9 mouse cellular contexts compared by ENCODE assay signal in the genomic region with DNA sequence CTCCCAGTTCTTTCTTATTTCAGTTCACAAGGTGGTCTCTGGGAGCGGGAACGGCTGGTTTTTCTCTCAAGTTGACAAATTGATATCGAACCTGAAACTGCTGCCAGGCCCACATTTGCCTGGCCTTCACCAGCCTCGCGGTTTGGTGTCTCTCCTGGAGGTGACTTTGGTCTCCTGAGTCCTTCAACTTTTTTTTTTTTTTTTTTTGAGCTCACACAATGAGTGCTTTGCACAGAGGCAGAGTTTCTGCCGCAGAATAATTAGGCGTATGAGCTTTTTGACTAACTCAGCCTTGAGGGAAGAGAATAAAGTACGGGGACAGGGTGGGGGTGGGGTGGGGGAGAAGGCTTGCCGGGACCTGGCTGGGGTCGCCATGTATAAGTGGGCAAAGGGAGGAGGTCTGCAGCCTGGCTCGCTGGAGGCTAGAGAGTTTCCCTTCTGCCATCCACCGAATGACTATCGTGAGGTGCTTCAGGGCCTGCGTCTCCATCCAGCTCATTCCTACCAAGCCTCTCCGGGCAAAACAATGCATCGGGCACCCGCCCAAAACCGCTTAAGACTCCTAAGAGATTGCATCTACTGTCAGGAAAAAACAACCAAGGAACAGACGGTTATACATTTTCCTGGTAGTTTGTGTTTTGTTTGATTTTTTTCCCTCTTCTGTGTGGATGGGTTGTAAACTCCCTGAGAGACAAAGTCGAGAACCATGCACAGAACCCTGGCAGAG.
DNase-seq lines count a peak whose midpoint lies in the region; ATAC-seq and TF ChIP-seq lines count a peak whose summit lies in the region.
"Had no signal": no experiment of that assay in that cellular context is flagged by ENCODE, and none has a peak within 500 bp of the region (broad histone marks: within the 10 kb centered on the region; RNA-seq: fewer than 3 reads in every experiment).

No protein-coding gene starts in this region.

- H3K9ac ChIP-seq in stomach, embryonic 14.5 days (replicated peaks; ENCODE audit: low read depth, low read length): no peak overlapping the region
- H3K9ac ChIP-seq in stomach, postnatal 0 days (ENCODE audit: low read length): no peak overlapping the region
- H3K9ac ChIP-seq: liver, embryonic 14.5 days had no signal

- TF ChIP-seq EP300 in stomach, postnatal 0 days (optimal IDR thresholded peaks at IDR 0.05): no peak

- H3K36me3 ChIP-seq in stomach, embryonic 14.5 days (ENCODE audit: control insufficient read depth, insufficient read depth, low read length): no peaks in the 10 kb centered on the region
- no peaks in the 10 kb centered on the region for H3K36me3 ChIP-seq in stomach, postnatal 0 days (ENCODE audit: control insufficient read depth, insufficient read depth, low read length)

- no peak for ATAC-seq in stomach, embryonic 14.5 days (ENCODE audit: insufficient number of reproducible peaks, insufficient read depth, low FRiP score, low read depth)
- no peak for ATAC-seq in stomach, postnatal 0 days (ENCODE audit: low FRiP score, low TSS enrichment)

- no peaks in the 10 kb centered on the region for H3K4me1 ChIP-seq in stomach, embryonic 14.5 days (ENCODE audit: control insufficient read depth, insufficient read depth, low read length)
- H3K4me1 ChIP-seq in stomach, postnatal 0 days (replicated peaks; ENCODE audit: control insufficient read depth, insufficient read depth): no peaks in the 10 kb centered on the region

- DNase-seq in gastrocnemius, adult 2 months: peak; percentile 68
- DNase-seq in gastrocnemius, adult 18-20 months (ENCODE audit: low spot score): no peak
- no peak for DNase-seq in stomach, postnatal 0 days (ENCODE audit: low spot score)
- DNase-seq in heart, postnatal 25 days (ENCODE audit: low spot score): peak; percentile 30
- peak; percentile 71 for DNase-seq in testis, postnatal 10 days (ENCODE audit: low spot score)
- no peak for DNase-seq in left cerebral cortex, adult 18-20 months (ENCODE audit: low spot score in 2 of 2)
- DNase-seq in urinary bladder, adult 2 months (ENCODE audit: low spot score): no peak

- no peak overlapping the region for H3K4me3 ChIP-seq in gastrocnemius, adult 2 months
- H3K4me3 ChIP-seq in stomach, embryonic 14.5 days (ENCODE audit: low read depth, low read length): no peak overlapping the region
- no peak overlapping the region for H3K4me3 ChIP-seq in stomach, postnatal 0 days (ENCODE audit: low read depth, low read length)

- H3K9me3 ChIP-seq in stomach, embryonic 14.5 days (ENCODE audit: control insufficient read depth, low read depth, low read length): no peaks in the 10 kb centered on the region; the same call in 1 of the 2 replicates
- no peaks in the 10 kb centered on the region for H3K9me3 ChIP-seq in stomach, postnatal 0 days (ENCODE audit: control insufficient read depth, low read length)

- intact Hi-C loops in gastrocnemius, adult 2 months (cut with DNase I): no loop called here
- intact Hi-C loops in heart, postnatal 25 days (cut with DNase I): no loop called here

- WGBS in stomach, embryonic 14.5 days: 63% methylated on average over 20 of the region's 20 CpGs
- 56% methylated on average over 20 of the region's 20 CpGs for WGBS in stomach, postnatal 0 days

- H3K4me2 ChIP-seq in stomach, embryonic 14.5 days (replicated peaks; ENCODE audit: low read depth, low read length): no peak overlapping the region
- H3K4me2 ChIP-seq in stomach, postnatal 0 days (replicated peaks; ENCODE audit: low read depth): no peak overlapping the region

- TF ChIP-seq CTCF in gastrocnemius, adult 2 months (IDR thresholded peaks at IDR 0.05): no peak
- TF ChIP-seq CTCF in stomach, postnatal 0 days (IDR thresholded peaks at IDR 0.05; ENCODE audit: low read depth): no peak

- no peaks in the 10 kb centered on the region for H3K27me3 ChIP-seq in stomach, embryonic 14.5 days (ENCODE audit: control insufficient read depth, insufficient read depth, low read length)
- H3K27me3 ChIP-seq in stomach, postnatal 0 days (ENCODE audit: control insufficient read depth, insufficient read depth, low read length): no peaks in the 10 kb centered on the region

- peak overlapping the region; percentile 80 for H3K27ac ChIP-seq in gastrocnemius, adult 2 months
- 0 out of 2 replicates have a peak overlapping the region, but pooled peaks have one; percentile 39 for H3K27ac ChIP-seq in stomach, embryonic 14.5 days (ENCODE audit: low read length)
- H3K27ac ChIP-seq in stomach, postnatal 0 days (replicated peaks): no peak overlapping the region
- H3K27ac ChIP-seq: liver, embryonic 14.5 days had no signal

Comparison
In these comparisons a context has a peak if more than half of its experiments do, and no peak if none do; other contexts are left out.
1. DNase-seq: peak in gastrocnemius, adult 2 months (single experiment), heart, postnatal 25 days (single experiment) and testis, postnatal 10 days (single experiment); none in gastrocnemius, adult 18-20 months (single experiment), stomach, postnatal 0 days (single experiment), left cerebral cortex, adult 18-20 months (0 of 2) and urinary bladder, adult 2 months (single experiment).